Mouse (Mus musculus): ENCODE measurements at regions not wholly inside any gene's neighbourhood (a gene's known extent, or its start where the extent isn't known, plus 50 kb on each side); places are given as distances from the start of the nearest gene placed in this dataset.
A peak's percentile ranks its signal among the peaks of the same experiment; 100 is the strongest.

GRCm38 (mm10) chr9:94238565-94238964 is 299.3 kb downstream of the 1190002N15Rik start:
- peaks cover 7% of the 10 kb centered on the region; the same call in 1 of the 2 replicates for H3K4me1 ChIP-seq (ENCODE audit: control insufficient read depth, insufficient read depth, low read length)
- ATAC-seq (ENCODE audit: low FRiP score, low read depth) (no peak), DNase-seq (ENCODE audit: low spot score) (no peak)
- H3K27ac ChIP-seq (replicated peaks; ENCODE audit: low read depth, low read length) = no peak overlapping the region
- no peak overlapping the region for H3K9ac ChIP-seq (ENCODE audit: low read depth, low read length, severe bottlenecking)
- no peak overlapping the region for H3K4me3 ChIP-seq (replicated peaks; ENCODE audit: low read length)
- H3K36me3 ChIP-seq (ENCODE audit: control insufficient read depth, insufficient read depth, low read length) = no peaks in the 10 kb centered on the region
- no peaks in the 10 kb centered on the region for H3K9me3 ChIP-seq (ENCODE audit: control insufficient read depth, low read length)
- no peak for TF ChIP-seq POLR2A (IDR thresholded peaks at IDR 0.05; ENCODE audit: borderline replicate concordance, extremely low read depth, insufficient read depth, insufficient read length)
- no peak overlapping the region for H3K4me2 ChIP-seq (replicated peaks; ENCODE audit: low read depth, low read length, severe bottlenecking)
- no peaks in the 10 kb centered on the region for H3K27me3 ChIP-seq (ENCODE audit: control insufficient read depth, insufficient read depth, low read length)

GRCm38 (mm10) chr9:94229537-94229936 is 308.3 kb downstream of the 1190002N15Rik start:
- H3K36me3 ChIP-seq (ENCODE audit: control insufficient read depth, insufficient read depth, low read length) = no peaks in the 10 kb centered on the region
- no peaks in the 10 kb centered on the region for H3K4me1 ChIP-seq (ENCODE audit: control insufficient read depth, insufficient read depth, low read length)
- no peak overlapping the region for H3K9ac ChIP-seq (ENCODE audit: low read depth, low read length, severe bottlenecking)
- no peaks in the 10 kb centered on the region for H3K27me3 ChIP-seq (ENCODE audit: control insufficient read depth, insufficient read depth, low read length)
- no peak overlapping the region for H3K4me2 ChIP-seq (replicated peaks; ENCODE audit: low read depth, low read length, severe bottlenecking)
- no peak overlapping the region for H3K27ac ChIP-seq (replicated peaks; ENCODE audit: low read depth, low read length)
- WGBS = 89% methylated on average over 2 of the region's 2 CpGs
- no peaks in the 10 kb centered on the region for H3K9me3 ChIP-seq (ENCODE audit: control insufficient read depth, low read length)
- H3K4me3 ChIP-seq (replicated peaks; ENCODE audit: low read length) = no peak overlapping the region
- DNase-seq (ENCODE audit: low spot score) (no peak), ATAC-seq (ENCODE audit: low FRiP score, low read depth) (no peak)
- TF ChIP-seq POLR2A (IDR thresholded peaks at IDR 0.05; ENCODE audit: borderline replicate concordance, extremely low read depth, insufficient read depth, insufficient read length) = no peak

GRCm38 (mm10) chr9:94219116-94219515 is 318.8 kb downstream of the 1190002N15Rik start:
- H3K27ac ChIP-seq (replicated peaks; ENCODE audit: low read depth, low read length) = no peak overlapping the region
- H3K9ac ChIP-seq (ENCODE audit: low read depth, low read length, severe bottlenecking) = no peak overlapping the region
- no peak overlapping the region for H3K4me3 ChIP-seq (replicated peaks; ENCODE audit: low read length)
- no peaks in the 10 kb centered on the region for H3K9me3 ChIP-seq (ENCODE audit: control insufficient read depth, low read length)
- no peak for TF ChIP-seq POLR2A (IDR thresholded peaks at IDR 0.05; ENCODE audit: borderline replicate concordance, extremely low read depth, insufficient read depth, insufficient read length)
- no peak overlapping the region for H3K4me2 ChIP-seq (replicated peaks; ENCODE audit: low read depth, low read length, severe bottlenecking)
- no peak for ATAC-seq (ENCODE audit: low FRiP score, low read depth)
- DNase-seq (ENCODE audit: low spot score) = no peak
- H3K4me1 ChIP-seq (ENCODE audit: control insufficient read depth, insufficient read depth, low read length) = no peaks in the 10 kb centered on the region
- H3K27me3 ChIP-seq (ENCODE audit: control insufficient read depth, insufficient read depth, low read length) = no peaks in the 10 kb centered on the region
- 86% methylated on average over 2 of the region's 2 CpGs for WGBS
- H3K36me3 ChIP-seq (ENCODE audit: control insufficient read depth, insufficient read depth, low read length) = no peaks in the 10 kb centered on the region

GRCm38 (mm10) chr9:94216414-94217279 is 321.2 kb downstream of the 1190002N15Rik start:
- no peak overlapping the region for H3K9ac ChIP-seq (ENCODE audit: low read depth, low read length, severe bottlenecking)
- TF ChIP-seq POLR2A (IDR thresholded peaks at IDR 0.05; ENCODE audit: borderline replicate concordance, extremely low read depth, insufficient read depth, insufficient read length) = no peak
- ATAC-seq (ENCODE audit: low FRiP score, low read depth) (no peak), DNase-seq (ENCODE audit: low spot score) (no peak)
- WGBS = 50% methylated on average over 8 of the region's 8 CpGs
- no peak overlapping the region for H3K4me2 ChIP-seq (replicated peaks; ENCODE audit: low read depth, low read length, severe bottlenecking)
- no peaks in the 10 kb centered on the region for H3K36me3 ChIP-seq (ENCODE audit: control insufficient read depth, insufficient read depth, low read length)
- H3K9me3 ChIP-seq (ENCODE audit: control insufficient read depth, low read length) = no peaks in the 10 kb centered on the region
- no peaks in the 10 kb centered on the region for H3K27me3 ChIP-seq (ENCODE audit: control insufficient read depth, insufficient read depth, low read length)
- H3K4me1 ChIP-seq (ENCODE audit: control insufficient read depth, insufficient read depth, low read length) = no peaks in the 10 kb centered on the region
- no peak overlapping the region for H3K4me3 ChIP-seq (replicated peaks; ENCODE audit: low read length)
- no peak overlapping the region for H3K27ac ChIP-seq (replicated peaks; ENCODE audit: low read depth, low read length)

- WGBS = 69% methylated on average over 9 of the region's 9 CpGs
- peak; percentile 27 for DNase-seq (ENCODE audit: low spot score)
Observed at GRCm38 (mm10) chr9:94210467-94211249, 327.2 kb downstream of the 1190002N15Rik start.

More at GRCm38 (mm10) chr9:94210467-94211249, 327.2 kb downstream of the 1190002N15Rik start:
- H3K9ac ChIP-seq (ENCODE audit: low read depth, low read length, severe bottlenecking) = no peak overlapping the region
- no peaks in the 10 kb centered on the region for H3K36me3 ChIP-seq (ENCODE audit: control insufficient read depth, insufficient read depth, low read length)
- no peaks in the 10 kb centered on the region for H3K4me1 ChIP-seq (ENCODE audit: control insufficient read depth, insufficient read depth, low read length)
- no peaks in the 10 kb centered on the region for H3K9me3 ChIP-seq (ENCODE audit: control insufficient read depth, low read length)
- no peak overlapping the region for H3K4me2 ChIP-seq (replicated peaks; ENCODE audit: low read depth, low read length, severe bottlenecking)
- no peak for TF ChIP-seq POLR2A (IDR thresholded peaks at IDR 0.05; ENCODE audit: borderline replicate concordance, extremely low read depth, insufficient read depth, insufficient read length)
- H3K27me3 ChIP-seq (ENCODE audit: control insufficient read depth, insufficient read depth, low read length) = no peaks in the 10 kb centered on the region
- no peak overlapping the region for H3K4me3 ChIP-seq (replicated peaks; ENCODE audit: low read length)
- ATAC-seq (ENCODE audit: low FRiP score, low read depth) = peak; percentile 37; the same call in 1 of the 2 replicates
- no peak overlapping the region for H3K27ac ChIP-seq (replicated peaks; ENCODE audit: low read depth, low read length)

Data from limb, embryonic 14.5 days (tissue).